Mouse (Mus musculus): ENCODE measurements around the gene Defb7. TPM values are rescaled to one million over a fixed set of nuclear protein-coding genes. Genes with fewer than 3 reads are reported as not detected.

Gene Defb7
- not detected in 2 replicates for polyA plus RNA-seq (2012; ENCODE audit: insufficient read depth, low replicate concordance)

GRCm38 (mm10) chr8:19494797-19495196 lies at the start of gene Defb7:
Gene Defb7 (plus strand): TSS chr8:19495097.
- Histone ChIP-seq H3K4me1 (no peaks in the 10 kb centered on the region), H3K4me3 (replicated peaks) (no peak within 1 kb of the TSS), H3K9me3 (peaks cover 1% of the 10 kb centered on the region; the same call in 1 of the 2 replicates), H3K36me3 (replicated peaks; ENCODE audit: low read length) (no peaks in the 10 kb centered on the region), H3K27me3 (replicated peaks) (no peaks in the 10 kb centered on the region)
- TF ChIP-seq FLI1 (IDR thresholded peaks at IDR 0.05; ENCODE audit: low read length) (no peak), GATA1 (IDR thresholded peaks at IDR 0.05; ENCODE audit: borderline replicate concordance, low read length) (no peak)

- H3K27me3 ChIP-seq (replicated peaks) = no peaks in the 10 kb centered on the region
- H3K9me3 ChIP-seq = no peaks in the 10 kb centered on the region
- no peak overlapping the region for H3K4me3 ChIP-seq (replicated peaks)
- H3K4me1 ChIP-seq = no peaks in the 10 kb centered on the region
- H3K36me3 ChIP-seq (replicated peaks; ENCODE audit: low read length) = no peaks in the 10 kb centered on the region
- TF ChIP-seq FLI1 (IDR thresholded peaks at IDR 0.05; ENCODE audit: low read length) (no peak), GATA1 (IDR thresholded peaks at IDR 0.05; ENCODE audit: borderline replicate concordance, low read length) (no peak)
These were observed 48.5 kb upstream of the Defb7 start for GRCm38 (mm10) chr8:19446378-19446777.

- Histone ChIP-seq H3K4me1 (no peaks in the 10 kb centered on the region), H3K36me3 (replicated peaks; ENCODE audit: low read length) (no peaks in the 10 kb centered on the region), H3K27me3 (replicated peaks) (no peaks in the 10 kb centered on the region), H3K9me3 (no peaks in the 10 kb centered on the region), H3K4me3 (replicated peaks) (no peak overlapping the region)
- TF ChIP-seq FLI1 (IDR thresholded peaks at IDR 0.05; ENCODE audit: low read length) (no peak), GATA1 (IDR thresholded peaks at IDR 0.05; ENCODE audit: borderline replicate concordance, low read length) (no peak)
These were observed 33.5 kb upstream of the Defb7 start for GRCm38 (mm10) chr8:19461355-19461754.

- Histone ChIP-seq H3K9me3 (no peaks in the 10 kb centered on the region), H3K4me1 (no peaks in the 10 kb centered on the region), H3K36me3 (replicated peaks; ENCODE audit: low read length) (no peaks in the 10 kb centered on the region), H3K27me3 (replicated peaks) (no peaks in the 10 kb centered on the region), H3K4me3 (replicated peaks) (no peak overlapping the region)
- TF ChIP-seq GATA1 (IDR thresholded peaks at IDR 0.05; ENCODE audit: borderline replicate concordance, low read length) (no peak), FLI1 (IDR thresholded peaks at IDR 0.05; ENCODE audit: low read length) (no peak)
These were observed 25.9 kb upstream of the Defb7 start for GRCm38 (mm10) chr8:19469026-19469425.

GRCm38 (mm10) chr8:19500524-19500923 lies 5.6 kb downstream of the Defb7 start:
- Histone ChIP-seq H3K27me3 (replicated peaks) (no peaks in the 10 kb centered on the region), H3K4me1 (no peaks in the 10 kb centered on the region), H3K9me3 (peaks cover 9% of the 10 kb centered on the region), H3K36me3 (replicated peaks; ENCODE audit: low read length) (no peaks in the 10 kb centered on the region), H3K4me3 (replicated peaks) (no peak overlapping the region)
- TF ChIP-seq GATA1 (IDR thresholded peaks at IDR 0.05; ENCODE audit: borderline replicate concordance, low read length) = no peak
- TF ChIP-seq FLI1 (IDR thresholded peaks at IDR 0.05; ENCODE audit: low read length) = no peak

GRCm38 (mm10) chr8:19535195-19535829 lies 40.4 kb downstream of the Defb7 start:
- H3K9me3 ChIP-seq = peaks cover 46% of the 10 kb centered on the region
- H3K4me3 ChIP-seq (replicated peaks) = no peak overlapping the region
- no peaks in the 10 kb centered on the region for H3K4me1 ChIP-seq
- no peaks in the 10 kb centered on the region for H3K36me3 ChIP-seq (replicated peaks; ENCODE audit: low read length)
- TF ChIP-seq GATA1 (IDR thresholded peaks at IDR 0.05; ENCODE audit: borderline replicate concordance, low read length) (no peak), FLI1 (IDR thresholded peaks at IDR 0.05; ENCODE audit: low read length) (no peak)
- H3K27me3 ChIP-seq (replicated peaks) = peaks cover 10% of the 10 kb centered on the region

- Histone ChIP-seq H3K4me3 (replicated peaks) (no peak overlapping the region), H3K36me3 (replicated peaks; ENCODE audit: low read length) (no peaks in the 10 kb centered on the region), H3K27me3 (replicated peaks) (peaks cover 6% of the 10 kb centered on the region), H3K4me1 (no peaks in the 10 kb centered on the region), H3K9me3 (peaks cover 36% of the 10 kb centered on the region)
- no peak for TF ChIP-seq GATA1 (IDR thresholded peaks at IDR 0.05; ENCODE audit: borderline replicate concordance, low read length)
- TF ChIP-seq FLI1 (IDR thresholded peaks at IDR 0.05; ENCODE audit: low read length) = no peak
These were observed 45.5 kb downstream of the Defb7 start for GRCm38 (mm10) chr8:19540376-19540775.

Other genes with a start within 250 kb of the Defb7 start
- not detected in 2 replicates for gene Defb5, start 247.5 kb upstream of the Defb7 start, polyA plus RNA-seq (2012; ENCODE audit: insufficient read depth, low replicate concordance)
- gene Defb3, start 201.7 kb upstream of the Defb7 start, polyA plus RNA-seq (2012; ENCODE audit: insufficient read depth, low replicate concordance) = not detected in 2 replicates
- not detected in 2 replicates for gene Defb8, start 47.5 kb upstream of the Defb7 start, polyA plus RNA-seq (2012; ENCODE audit: insufficient read depth, low replicate concordance)
- not detected in 2 replicates for gene 4930467E23Rik, start 234.5 kb downstream of the Defb7 start, polyA plus RNA-seq (2012; ENCODE audit: insufficient read depth, low replicate concordance)